Mouse (Mus musculus) midbrain, embryonic 16.5 days (tissue): ENCODE data around the gene Ptpru. TPM values are rescaled to one million over a fixed set of nuclear protein-coding genes. Genes with fewer than 3 reads are reported as not detected.

Experiments used
- ATAC-seq: fragments of 200-750 bp; cut with Nextera tagmentation; 2 replicates; pipeline ENCODE4 v1.8.0; 2017; ENCODE audit warnings: moderate TSS enrichment
- H3K27ac ChIP-seq: fragments of 300-500 bp; sonication (generic); 2 replicates; pipeline ENCODE4 v1.5.1; 2014; ENCODE audit warnings: mild to moderate bottlenecking, low read length, mixed read lengths
- H3K27me3 ChIP-seq: fragments of 300-500 bp; sonication (generic); 2 replicates; pipeline ENCODE4 v1.6.1; 2014; ENCODE audit warnings: low read depth, low read length, mixed read lengths; ENCODE audit not compliant: control insufficient read depth, insufficient read depth
- H3K36me3 ChIP-seq: fragments of 300-500 bp; sonication (generic); 2 replicates; pipeline ENCODE4 v1.6.1; 2014; ENCODE audit warnings: mild to moderate bottlenecking, low read length, moderate library complexity, mixed read lengths; ENCODE audit not compliant: control insufficient read depth, insufficient read depth
- H3K4me1 ChIP-seq: fragments of 300-500 bp; sonication (generic); 2 replicates; pipeline ENCODE4 v1.6.1; 2014; ENCODE audit warnings: mild to moderate bottlenecking, low read length, mixed read lengths; ENCODE audit not compliant: control insufficient read depth, insufficient read depth
- H3K4me2 ChIP-seq: fragments of 300-500 bp; sonication (generic); 2 replicates; pipeline ENCODE4 v1.6.1; 2014; ENCODE audit warnings: mild to moderate bottlenecking, low read length, mixed read lengths
- H3K4me3 ChIP-seq: fragments of 300-500 bp; sonication (generic); 2 replicates; pipeline ENCODE4 v1.5.1; 2014; ENCODE audit warnings: low read depth, mild to moderate bottlenecking, low read length, moderate library complexity, mixed read lengths
- H3K9ac ChIP-seq: fragments of 300-500 bp; sonication (generic); 2 replicates; pipeline ENCODE4 v1.6.1; 2014; ENCODE audit warnings: low read depth, low read length, mixed read lengths
- H3K9me3 ChIP-seq: fragments of 300-500 bp; sonication (generic); replicated peaks from 2 replicates; pipeline ENCODE4 v1.6.1; 2014; ENCODE audit warnings: mild to moderate bottlenecking, low read length, mixed read lengths; ENCODE audit not compliant: control insufficient read depth, poor library complexity, severe bottlenecking
- WGBS: fragments of 180-500 bp; shearing (Covaris S2); extraction: QIAGEN DNeasy Blood & Tissue Kit; methylation state at CpG from one replicate; pipeline ENCODE4 v1.1.7; 2014; 5-methylcytosine and 5-hydroxymethylcytosine counted together
- polyA plus RNA-seq: library from polyadenylated mRNA; unstranded; fragments of >200 nt; fragmentation: Nextera tagmentation; extraction: Ambion mirVana; gene quantifications from 2 replicates; pipeline ENCODE4 v1.2.1, GENCODE M21; 2015

Gene Ptpru
- polyA plus RNA-seq, 1 experiment from 2014 or later = 31.5 TPM

GRCm38 (mm10) chr4:131843290-131843743 lies 5.2 kb upstream of the Ptpru start, which contains the start of gene Mecr:
Gene Mecr (plus strand): TSS chr4:131843470.
- Histone ChIP-seq H3K9ac (peak within 1 kb of the TSS; percentile 84), H3K9me3 (no peaks in the 10 kb centered on the region), H3K4me3 (peak within 1 kb of the TSS; percentile 88), H3K4me2 (peak within 1 kb of the TSS; percentile 82), H3K27ac (no peak within 1 kb of the TSS), H3K4me1 (peaks cover 13% of the 10 kb centered on the region), H3K27me3 (peaks cover 12% of the 10 kb centered on the region), H3K36me3 (no peaks in the 10 kb centered on the region)
- peak; percentile 77 for ATAC-seq
- under 1% methylated on average over 37 of the region's 37 CpGs for WGBS

GRCm38 (mm10) chr4:131836891-131837491 lies 1.1 kb downstream of the Ptpru start:
- Histone ChIP-seq H3K27ac (no peak overlapping the region), H3K36me3 (no peaks in the 10 kb centered on the region), H3K4me2 (peak overlapping the region; percentile 93), H3K27me3 (peaks cover 25% of the 10 kb centered on the region), H3K9ac (peak overlapping the region; percentile 79), H3K4me3 (peak overlapping the region; percentile 56), H3K4me1 (peaks cover 11% of the 10 kb centered on the region), H3K9me3 (no peaks in the 10 kb centered on the region)
- peak; percentile 23; the same call in 1 of the 2 replicates for ATAC-seq
- under 1% methylated on average over 62 of the region's 76 CpGs for WGBS

GRCm38 (mm10) chr4:131836351-131836881 lies 1.7 kb downstream of the Ptpru start:
- peak overlapping the region; percentile 93 for H3K4me2 ChIP-seq
- peak overlapping the region; percentile 79 for H3K9ac ChIP-seq
- H3K4me3 ChIP-seq = peak overlapping the region; percentile 56
- peaks cover 11% of the 10 kb centered on the region for H3K4me1 ChIP-seq
- no peak overlapping the region for H3K27ac ChIP-seq
- ATAC-seq = no peak
- no peaks in the 10 kb centered on the region for H3K9me3 ChIP-seq
- 1% methylated on average over 39 of the region's 39 CpGs for WGBS
- peaks cover 25% of the 10 kb centered on the region for H3K27me3 ChIP-seq
- H3K36me3 ChIP-seq = no peaks in the 10 kb centered on the region

GRCm38 (mm10) chr4:131833971-131834609 lies 4.0 kb downstream of the Ptpru start:
- peaks cover 13% of the 10 kb centered on the region for H3K27me3 ChIP-seq
- ATAC-seq = no peak
- H3K9me3 ChIP-seq = no peaks in the 10 kb centered on the region
- 28% methylated on average over 9 of the region's 9 CpGs for WGBS
- peaks cover 11% of the 10 kb centered on the region for H3K4me1 ChIP-seq
- no peak overlapping the region for H3K4me2 ChIP-seq
- no peaks in the 10 kb centered on the region for H3K36me3 ChIP-seq
- H3K9ac ChIP-seq = no peak overlapping the region
- H3K4me3 ChIP-seq = no peak overlapping the region
- H3K27ac ChIP-seq = no peak overlapping the region

- no peak overlapping the region for H3K4me3 ChIP-seq
- ATAC-seq = no peak
- no peak overlapping the region for H3K27ac ChIP-seq
- H3K27me3 ChIP-seq = peaks cover 13% of the 10 kb centered on the region
- 77% methylated on average over 3 of the region's 3 CpGs for WGBS
- H3K4me2 ChIP-seq = no peak overlapping the region
- no peaks in the 10 kb centered on the region for H3K9me3 ChIP-seq
- H3K9ac ChIP-seq = no peak overlapping the region
- no peaks in the 10 kb centered on the region for H3K36me3 ChIP-seq
- peaks cover 7% of the 10 kb centered on the region for H3K4me1 ChIP-seq
Observed at GRCm38 (mm10) chr4:131832759-131833407, 5.2 kb downstream of the Ptpru start.

GRCm38 (mm10) chr4:131831546-131832045 lies 6.5 kb downstream of the Ptpru start:
- 77% methylated on average over 5 of the region's 5 CpGs for WGBS
- Histone ChIP-seq H3K36me3 (no peaks in the 10 kb centered on the region), H3K27me3 (peaks cover 13% of the 10 kb centered on the region), H3K9ac (no peak overlapping the region), H3K9me3 (no peaks in the 10 kb centered on the region), H3K4me2 (no peak overlapping the region), H3K4me1 (peaks cover 6% of the 10 kb centered on the region), H3K27ac (no peak overlapping the region), H3K4me3 (no peak overlapping the region)
- no peak for ATAC-seq

- ATAC-seq = no peak
- H3K9me3 ChIP-seq = no peaks in the 10 kb centered on the region
- no peak overlapping the region for H3K9ac ChIP-seq
- 77% methylated on average over 8 of the region's 8 CpGs for WGBS
- no peaks in the 10 kb centered on the region for H3K27me3 ChIP-seq
- H3K27ac ChIP-seq = no peak overlapping the region
- H3K4me1 ChIP-seq = 0 out of 2 replicates have a peak, but pooled peaks cover 4% of the 10 kb centered on the region
- H3K4me3 ChIP-seq = no peak overlapping the region
- no peak overlapping the region for H3K4me2 ChIP-seq
- H3K36me3 ChIP-seq = no peaks in the 10 kb centered on the region
Observed at GRCm38 (mm10) chr4:131829123-131829522, 9.0 kb downstream of the Ptpru start.

- no peak overlapping the region for H3K27ac ChIP-seq
- H3K4me1 ChIP-seq = 0 out of 2 replicates have a peak, but pooled peaks cover 4% of the 10 kb centered on the region
- H3K36me3 ChIP-seq = no peaks in the 10 kb centered on the region
- H3K4me3 ChIP-seq = no peak overlapping the region
- H3K4me2 ChIP-seq = no peak overlapping the region
- 7% methylated on average over 6 of the region's 6 CpGs for WGBS
- H3K9ac ChIP-seq = no peak overlapping the region
- ATAC-seq = peak; percentile 29; the same call in 1 of the 2 replicates
- H3K9me3 ChIP-seq = no peaks in the 10 kb centered on the region
- no peaks in the 10 kb centered on the region for H3K27me3 ChIP-seq
Observed at GRCm38 (mm10) chr4:131826905-131827304, 11.2 kb downstream of the Ptpru start.
